Mouse (Mus musculus) myocyte (in vitro differentiated cells): ENCODE measurements around the gene Wdr66. TPM values are rescaled to one million over a fixed set of nuclear protein-coding genes. Genes with fewer than 3 reads are reported as not detected.

Experiments
- H3K27me3 ChIP-seq: one replicate; pipeline ENCODE4 v1.6.1; 2011; ENCODE audit not compliant: control insufficient read depth, insufficient read depth, insufficient read length
- H3K36me3 ChIP-seq: one replicate; pipeline ENCODE4 v1.6.1; 2011; ENCODE audit not compliant: control insufficient read depth, insufficient read depth
- H3K4me2 ChIP-seq: one replicate; pipeline ENCODE4 v1.6.1; 2011; ENCODE audit warnings: low read depth, control low read depth
- H3K4me3 ChIP-seq: one replicate; pipeline ENCODE4 v1.5.1; 2011; ENCODE audit warnings: mild to moderate bottlenecking, control low read depth, moderate library complexity
- H3K79me2 ChIP-seq: one replicate; pipeline ENCODE4 v1.6.1; 2011; ENCODE audit not compliant: control insufficient read depth, insufficient read depth
- H3ac ChIP-seq: one replicate; pipeline ENCODE4 v1.6.1; 2011; ENCODE audit not compliant: control insufficient read depth, insufficient read length
- CEBPB ChIP-seq: IDR thresholded peaks from 2 replicates; pipeline ENCODE4 v1.6.1; 2011; ENCODE audit warnings: mild to moderate bottlenecking, moderate library complexity; ENCODE audit not compliant: poor library complexity, insufficient read depth, severe bottlenecking
- E2F4 ChIP-seq: IDR thresholded peaks from one replicate; pipeline ENCODE4 v1.6.1; 2011; ENCODE audit warnings: mild to moderate bottlenecking, control low read depth, moderate library complexity; ENCODE audit not compliant: insufficient read depth
- MAX ChIP-seq: IDR thresholded peaks from one replicate; pipeline ENCODE4 v1.6.1; 2011; ENCODE audit warnings: low read depth, mild to moderate bottlenecking, control low read depth
- MYOD1 ChIP-seq, 3 experiments: IDR thresholded peaks; one replicate each; pipeline ENCODE4 v1.6.1; 2011; ENCODE audit warnings: control low read depth in 2 of 3, low read depth in 2 of 3, mild to moderate bottlenecking in 2 of 3, moderate library complexity in 1 of 3; ENCODE audit not compliant: insufficient read length in 2 of 3, control insufficient read depth in 1 of 3
- MYOG ChIP-seq, 3 experiments: IDR thresholded peaks; one replicate each; pipeline ENCODE4 v1.6.1; 2011; ENCODE audit warnings: control low read depth in 2 of 3, low read depth in 2 of 3, mild to moderate bottlenecking in 2 of 3; ENCODE audit not compliant: insufficient read length in 2 of 3, control insufficient read depth in 1 of 3, insufficient read depth in 1 of 3
- POLR2A ChIP-seq: IDR thresholded peaks from one replicate; pipeline ENCODE4 v1.6.1; 2011; ENCODE audit warnings: low read depth, mild to moderate bottlenecking, control low read depth, moderate library complexity; ENCODE audit not compliant: insufficient read length
- POLR2AphosphoS2 ChIP-seq: IDR thresholded peaks from one replicate; pipeline ENCODE4 v1.6.1; 2011; ENCODE audit warnings: low read depth, control low read depth; ENCODE audit not compliant: insufficient read length
- REST ChIP-seq: IDR thresholded peaks from one replicate; pipeline ENCODE4 v1.6.1; 2011; ENCODE audit warnings: mild to moderate bottlenecking, control low read depth, moderate library complexity; ENCODE audit not compliant: insufficient read depth, insufficient read length
- SRF ChIP-seq: IDR thresholded peaks from one replicate; pipeline ENCODE4 v1.6.1; 2011; ENCODE audit warnings: low read depth; ENCODE audit not compliant: control insufficient read depth, insufficient read length
- TCF12 ChIP-seq: IDR thresholded peaks from one replicate; pipeline ENCODE4 v1.6.1; 2011; ENCODE audit warnings: mild to moderate bottlenecking, control low read depth; ENCODE audit not compliant: poor library complexity, insufficient read depth, severe bottlenecking
- TCF3 ChIP-seq: IDR thresholded peaks from one replicate; pipeline ENCODE4 v1.6.1; 2011; ENCODE audit warnings: low read depth, control low read depth; ENCODE audit not compliant: insufficient read length
- USF1 ChIP-seq: IDR thresholded peaks from one replicate; pipeline ENCODE4 v1.6.1; 2011; ENCODE audit warnings: low read depth, mild to moderate bottlenecking, control low read depth, moderate library complexity
- polyA plus RNA-seq: library from polyadenylated mRNA; unstranded; fragments of >200 nt; fragmentation: generic; extraction: Trizol; gene quantifications from one replicate; pipeline ENCODE4 v1.2.1, GENCODE M21; 2012; ENCODE audit warnings: missing spikeins

Gene Wdr66
- polyA plus RNA-seq, 1 experiment: 0.38 TPM

DNA sequence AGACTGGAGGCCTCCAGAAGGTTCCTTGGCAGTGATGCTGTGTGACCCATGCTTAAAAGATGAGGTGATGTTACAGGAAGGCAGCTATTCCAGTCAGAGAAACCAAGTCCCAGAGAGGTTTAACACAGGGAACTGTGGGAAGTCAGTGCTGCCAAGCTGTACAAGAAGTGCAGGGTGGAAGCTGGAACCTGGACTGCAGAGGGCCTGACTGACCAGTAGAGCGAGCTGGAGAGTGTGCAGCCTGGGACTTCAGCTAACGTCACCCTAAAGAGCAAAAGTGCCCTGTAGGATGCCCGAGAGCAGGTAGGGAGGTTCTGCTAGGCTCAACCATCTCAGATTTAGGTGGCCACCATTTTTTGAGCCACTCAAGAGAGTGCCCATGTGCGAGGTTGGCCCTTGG is 111.0 kb downstream of the Wdr66 start:
- Histone ChIP-seq H3K36me3 (peaks cover 8% of the 10 kb centered on the region), H3K4me3 (no peak overlapping the region), H3K79me2 (no peaks in the 10 kb centered on the region), H3K27me3 (no peaks in the 10 kb centered on the region), H3ac (no peak overlapping the region), H3K4me2 (no peak overlapping the region)
- TF ChIP-seq TCF3 (no peak), TCF12 (no peak), MYOD1 (IDR thresholded peaks at IDR 0.05; ENCODE audit: control insufficient read depth in 1 of 3, insufficient read length in 2 of 3, low read depth in 2 of 3) (no peak)

DNA sequence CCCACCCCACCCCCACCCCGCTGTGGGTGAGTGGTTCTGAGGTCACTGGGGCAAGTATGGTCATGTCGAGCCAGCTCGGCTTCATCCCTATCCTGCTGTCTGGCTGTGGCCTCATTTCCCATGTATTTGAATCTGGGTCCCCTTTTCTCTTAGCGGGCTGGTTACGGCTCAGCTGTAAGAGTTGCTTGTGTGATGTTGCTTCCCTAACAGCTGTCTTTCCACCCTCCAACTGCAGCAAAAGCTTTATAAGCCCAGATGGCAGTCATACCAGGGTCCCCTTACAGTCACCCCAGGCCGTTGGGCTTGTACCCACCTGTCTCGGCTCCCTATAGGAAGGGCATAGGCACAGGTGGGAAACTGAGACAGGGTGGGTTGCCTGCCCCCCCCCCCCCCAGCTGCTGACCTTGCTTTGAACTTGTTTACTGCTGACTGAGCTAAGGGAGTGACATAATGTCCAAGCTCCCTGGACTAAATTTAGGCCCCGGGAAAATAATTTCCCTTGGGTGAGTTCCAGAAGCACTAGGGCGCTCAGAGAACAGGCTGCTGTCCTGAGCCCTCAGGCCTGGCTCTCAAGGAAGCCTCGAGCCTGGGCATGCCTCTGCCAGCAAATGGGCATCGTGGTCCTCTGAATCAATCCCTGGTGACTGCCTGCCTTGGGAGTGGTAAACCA is 112.5 kb downstream of the Wdr66 start:
- Histone ChIP-seq H3K4me3 (no peak overlapping the region), H3K27me3 (no peaks in the 10 kb centered on the region), H3K79me2 (no peaks in the 10 kb centered on the region), H3ac (no peak overlapping the region), H3K4me2 (no peak overlapping the region), H3K36me3 (peaks cover 5% of the 10 kb centered on the region)
- TF ChIP-seq POLR2AphosphoS2 (no peak), CEBPB (no peak), POLR2A (no peak), REST (no peak), SRF (no peak), TCF12 (no peak), MYOD1 (IDR thresholded peaks at IDR 0.05; ENCODE audit: control insufficient read depth in 1 of 3, insufficient read length in 2 of 3, low read depth in 2 of 3) (peak; percentile 2 to 56 (median 56)), MYOG (IDR thresholded peaks at IDR 0.05; ENCODE audit: control insufficient read depth in 1 of 3, insufficient read depth in 1 of 3, insufficient read length in 2 of 3, low read depth in 2 of 3) (peak in 2 of 3 experiments; percentile 61 to 66)

DNA sequence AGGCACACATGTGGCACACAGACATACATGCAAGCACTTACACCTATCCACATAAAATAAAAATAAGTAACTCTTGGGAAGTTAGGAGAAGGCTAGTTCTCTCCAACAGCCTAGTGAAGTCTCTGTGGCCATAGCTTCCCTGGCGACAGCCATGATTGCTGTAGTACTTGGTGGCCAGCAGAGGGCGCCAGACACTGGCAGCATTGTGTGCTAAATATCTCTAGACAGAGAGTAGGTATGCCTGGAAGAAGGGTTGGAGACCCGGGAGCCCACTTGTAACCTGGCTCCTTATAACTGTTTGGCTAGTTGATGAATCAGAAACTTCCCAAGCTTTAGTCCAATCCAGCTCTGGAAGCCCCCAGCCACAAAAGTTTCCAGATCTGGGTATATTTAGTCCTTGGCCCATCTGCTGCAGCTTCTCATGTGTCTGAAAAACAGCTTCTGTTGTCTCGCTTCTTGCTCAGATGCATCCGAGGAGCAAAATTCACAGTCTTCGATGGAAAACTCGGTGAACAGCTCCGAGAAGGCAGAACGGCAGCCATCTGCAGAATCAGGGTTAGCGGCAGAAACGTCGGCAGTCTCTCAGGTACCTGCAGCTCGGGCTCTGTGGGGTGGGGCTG is 117.1 kb downstream of the Wdr66 start:
- TF ChIP-seq E2F4: no peak
- Histone ChIP-seq H3K4me3 (no peak overlapping the region), H3K79me2 (no peaks in the 10 kb centered on the region), H3ac (no peak overlapping the region), H3K4me2 (no peak overlapping the region), H3K27me3 (no peaks in the 10 kb centered on the region), H3K36me3 (no peaks in the 10 kb centered on the region)

DNA sequence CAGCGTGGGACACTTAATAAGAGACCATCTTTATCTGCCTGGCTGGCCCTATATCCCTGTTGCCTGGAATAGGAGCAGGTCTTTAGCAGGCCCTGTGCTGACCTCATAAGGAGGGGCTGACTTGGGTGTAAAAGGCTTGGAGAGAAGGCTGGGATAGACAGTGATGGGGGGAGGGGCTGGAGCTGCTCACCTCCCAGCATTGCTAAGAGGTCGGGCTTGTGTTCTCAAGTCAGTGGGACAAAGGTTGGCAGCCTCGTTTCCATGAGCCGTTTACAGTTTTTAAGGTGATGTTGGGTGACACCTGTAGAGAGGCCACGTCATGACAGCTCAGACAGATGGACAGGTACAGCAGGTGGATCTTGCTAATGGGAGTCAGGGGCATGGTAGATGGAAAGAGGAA is 118.1 kb downstream of the Wdr66 start:
- Histone ChIP-seq H3K4me2 (no peak overlapping the region), H3K4me3 (no peak overlapping the region), H3ac (no peak overlapping the region), H3K36me3 (no peaks in the 10 kb centered on the region), H3K27me3 (no peaks in the 10 kb centered on the region), H3K79me2 (no peaks in the 10 kb centered on the region)
- TF ChIP-seq MYOG (IDR thresholded peaks at IDR 0.05; ENCODE audit: control insufficient read depth in 1 of 3, insufficient read depth in 1 of 3, insufficient read length in 2 of 3, low read depth in 2 of 3) (no peak), TCF3 (no peak), MYOD1 (IDR thresholded peaks at IDR 0.05; ENCODE audit: control insufficient read depth in 1 of 3, insufficient read length in 2 of 3, low read depth in 2 of 3) (no peak), TCF12 (no peak), REST (no peak), USF1 (no peak), SRF (no peak), E2F4 (no peak)

DNA sequence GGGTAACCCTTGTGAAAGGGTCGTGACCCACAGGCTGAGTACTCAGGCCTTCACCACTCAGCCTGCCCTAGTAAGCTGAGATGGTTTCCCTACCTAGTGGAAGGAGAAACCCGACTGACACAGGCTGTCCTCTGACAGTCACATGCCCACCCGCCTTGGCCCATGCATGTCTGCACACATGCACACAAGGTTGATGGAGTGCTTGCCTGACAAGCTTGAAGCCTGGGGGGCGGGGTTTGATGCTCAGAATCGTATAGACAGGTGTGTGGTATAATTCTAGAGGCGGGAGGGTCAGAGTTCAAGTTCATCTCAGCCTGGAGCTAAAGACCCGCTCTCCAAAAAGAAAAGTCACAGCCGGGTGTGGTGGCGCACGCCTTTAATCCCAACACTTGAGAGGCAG is 123.4 kb downstream of the Wdr66 start:
- H3K36me3 ChIP-seq: no peaks in the 10 kb centered on the region
- H3K4me3 ChIP-seq: no peak overlapping the region
- TF ChIP-seq POLR2AphosphoS2 (no peak), SRF (no peak), TCF3 (no peak), USF1 (no peak), E2F4 (no peak), POLR2A (no peak), MAX (no peak), CEBPB (no peak), MYOD1 (IDR thresholded peaks at IDR 0.05; ENCODE audit: control insufficient read depth in 1 of 3, insufficient read length in 2 of 3, low read depth in 2 of 3) (no peak), MYOG (IDR thresholded peaks at IDR 0.05; ENCODE audit: control insufficient read depth in 1 of 3, insufficient read depth in 1 of 3, insufficient read length in 2 of 3, low read depth in 2 of 3) (no peak), TCF12 (no peak), REST (no peak)
- no peak overlapping the region for H3K4me2 ChIP-seq
- no peaks in the 10 kb centered on the region for H3K79me2 ChIP-seq
- no peaks in the 10 kb centered on the region for H3K27me3 ChIP-seq
- H3ac ChIP-seq: no peak overlapping the region
